Mouse (Mus musculus): ENCODE measurements at regions not wholly inside any gene's neighbourhood (a gene's known extent, or its start where the extent isn't known, plus 50 kb on each side); places are given as distances from the start of the nearest gene placed in this dataset.
A peak's percentile ranks its signal among the peaks of the same experiment; 100 is the strongest.

- DNase-seq: no peak
Measured at GRCm38 (mm10) chr9:94239479-94240241, 298.2 kb downstream of the 1190002N15Rik start.

- no peak for DNase-seq
Measured at GRCm38 (mm10) chr9:94238565-94238964, 299.3 kb downstream of the 1190002N15Rik start.

GRCm38 (mm10) chr9:94229537-94229936 lies 308.3 kb downstream of the 1190002N15Rik start:
- no peak for DNase-seq

- peak in 1 of 2 experiments; percentile 7 for DNase-seq
Measured at GRCm38 (mm10) chr9:94219116-94219515, 318.8 kb downstream of the 1190002N15Rik start.

- no peak for DNase-seq
Measured at GRCm38 (mm10) chr9:94216414-94217279, 321.2 kb downstream of the 1190002N15Rik start.

- no peak for DNase-seq
Measured at GRCm38 (mm10) chr9:94210467-94211249, 327.2 kb downstream of the 1190002N15Rik start.

- no peak for DNase-seq
Measured at GRCm38 (mm10) chr9:94208987-94209386, 328.9 kb downstream of the 1190002N15Rik start.

GRCm38 (mm10) chr9:94200892-94201291 lies 337.0 kb downstream of the 1190002N15Rik start:
- DNase-seq: no peak

- DNase-seq: no peak
Measured at GRCm38 (mm10) chr9:94199864-94200263, 338.0 kb downstream of the 1190002N15Rik start.

- no peak for DNase-seq
Measured at GRCm38 (mm10) chr9:94191083-94191482, 346.8 kb downstream of the 1190002N15Rik start.

GRCm38 (mm10) chr9:94189872-94190800 lies 347.7 kb downstream of the 1190002N15Rik start:
- DNase-seq: peak in 1 of 2 experiments; percentile 15

- DNase-seq: no peak
Measured at GRCm38 (mm10) chr9:94188124-94188523, 349.8 kb downstream of the 1190002N15Rik start.

GRCm38 (mm10) chr9:94169905-94170612 lies 367.8 kb downstream of the 1190002N15Rik start:
- no peak for DNase-seq

- DNase-seq: no peak
Measured at GRCm38 (mm10) chr9:94163671-94164070, 374.2 kb downstream of the 1190002N15Rik start.

- DNase-seq: no peak
Measured at GRCm38 (mm10) chr9:94155581-94155980, 382.3 kb downstream of the 1190002N15Rik start.

- no peak for DNase-seq
Measured at GRCm38 (mm10) chr9:94148474-94148873, 389.4 kb downstream of the 1190002N15Rik start.

GRCm38 (mm10) chr9:94146787-94147186 lies 391.1 kb downstream of the 1190002N15Rik start:
- no peak for DNase-seq

- peak; percentile 24 to 43 for DNase-seq
Measured at GRCm38 (mm10) chr9:94136444-94136843, 401.4 kb downstream of the 1190002N15Rik start.

- DNase-seq: no peak
Measured at GRCm38 (mm10) chr9:94133682-94134081, 404.2 kb downstream of the 1190002N15Rik start.

- no peak for DNase-seq
Measured at GRCm38 (mm10) chr9:94131367-94131766, 406.5 kb downstream of the 1190002N15Rik start.

GRCm38 (mm10) chr9:94116961-94117360 lies 420.9 kb downstream of the 1190002N15Rik start:
- DNase-seq: peak; percentile 53 to 64
